Mouse (Mus musculus) gastrocnemius, postnatal 14 days (tissue): Measurements from ENCODE around the gene Slc4a1. TPM values are rescaled to one million over a fixed set of nuclear protein-coding genes. Genes with fewer than 3 reads are reported as not detected.
A peak's percentile ranks its signal among the peaks of the same experiment; 100 is the strongest.

Experiments
- DNase-seq: peaks from one replicate; pipeline ENCODE4 v3.0.0; 2021; ENCODE audit warnings: mixed read lengths
- intact Hi-C: fragments of 180-260 bp; cut with DNase I; formaldehyde crosslinking; loops from one replicate; pipeline ENCODE4 v1.15.1; 2025; ENCODE audit warnings: low total_unique reads
- total RNA-seq, 2 experiments: library from RNA; stranded (reverse); gene quantifications; 2 replicates each; pipeline ENCODE4 v1.2.3; 2021

Gene Slc4a1
- total RNA-seq, 2 experiments from 2014 or later, result 0.59 to 1.5 TPM

- intact Hi-C loops, result no loop called here
- no peak for DNase-seq
These were observed 7.6 kb downstream of the Slc4a1 start for GRCm38 (mm10) chr11:102358365-102358764.

DNA sequence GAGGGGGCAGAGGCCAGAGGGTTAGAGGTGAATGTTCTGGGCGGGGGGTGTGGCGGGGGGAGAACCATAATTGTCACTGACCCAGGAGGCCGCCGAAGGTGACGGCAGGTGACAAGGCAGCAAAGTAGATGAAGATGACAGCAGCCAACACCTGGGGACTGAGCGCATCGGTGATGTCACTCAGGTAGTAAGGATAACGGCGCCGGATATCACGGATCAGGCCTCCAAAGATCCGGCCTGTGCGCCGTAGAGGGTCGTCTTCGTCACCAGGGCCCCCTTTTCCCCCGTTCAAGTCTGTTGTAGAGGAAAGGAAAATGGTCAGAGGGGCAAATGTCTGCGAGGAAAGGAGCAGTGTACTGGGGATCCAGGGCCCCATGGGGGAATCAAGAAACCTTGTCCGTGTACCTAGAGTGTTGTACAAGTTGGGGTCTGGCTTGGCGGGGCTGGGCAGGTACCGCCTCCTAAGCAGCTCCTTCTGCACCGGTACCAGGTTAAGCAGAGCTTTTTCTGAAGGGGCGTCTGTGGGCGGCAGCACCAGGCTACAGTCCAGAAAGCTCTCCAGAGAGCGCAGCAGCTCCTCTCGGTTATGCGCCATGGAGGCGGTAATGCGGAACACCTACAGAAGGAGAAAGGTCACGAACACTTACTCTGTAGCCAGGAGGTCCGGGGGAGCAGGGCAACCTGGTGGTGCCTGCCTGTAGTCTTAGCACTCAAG lies 9.2 kb downstream of the Slc4a1 start:
- DNase-seq, result no peak
- intact Hi-C loops, result no loop called here

DNA sequence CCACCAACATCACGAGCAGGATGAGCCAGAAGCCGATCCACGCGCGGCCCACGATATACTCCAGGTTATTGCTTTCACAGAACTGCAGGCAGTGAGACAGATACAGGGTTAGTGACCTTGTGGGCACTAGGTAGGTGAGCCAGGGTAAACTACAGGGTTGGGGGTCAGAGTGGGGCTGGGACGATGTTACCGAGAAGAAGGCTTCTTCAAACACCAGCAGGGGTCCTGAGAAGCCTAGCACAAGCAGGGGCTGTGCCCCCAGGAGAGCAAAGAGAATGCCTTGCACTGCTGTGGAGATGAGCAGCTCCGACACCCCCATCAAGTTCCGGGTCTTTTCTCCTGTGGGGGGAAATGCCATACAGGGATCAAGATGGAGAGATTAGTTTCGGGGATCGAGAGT lies 9.8 kb downstream of the Slc4a1 start:
- no peak for DNase-seq
- intact Hi-C loops, result no loop called here

GRCm38 (mm10) chr11:102355501-102355900 lies 10.5 kb downstream of the Slc4a1 start:
- no peak for DNase-seq
- intact Hi-C loops, result no loop called here

DNA sequence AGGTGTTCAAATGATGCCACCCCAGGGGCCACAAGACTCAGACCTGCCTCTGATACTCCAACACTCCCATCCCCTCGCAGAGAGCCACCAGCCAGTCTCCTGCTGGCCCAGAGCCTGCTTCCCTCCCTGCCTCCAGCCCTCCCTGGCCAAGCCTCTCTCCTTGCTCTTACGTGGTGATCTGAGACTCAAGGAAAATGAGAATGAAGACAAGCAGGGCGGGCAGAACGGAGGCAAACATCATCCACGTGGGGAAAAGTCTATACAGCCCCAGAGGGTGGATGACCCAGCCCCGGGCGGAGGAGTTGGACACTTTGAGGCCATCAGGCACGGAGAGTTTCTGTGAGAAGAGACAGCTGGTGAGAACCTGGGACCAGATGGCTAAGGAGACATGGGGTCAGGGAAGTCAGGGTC lies 13.0 kb downstream of the Slc4a1 start:
- intact Hi-C loops, result loop anchor here (5.0 kb wide), 1 partner anchor 34 kb away; no protein-coding TSS in a partner anchor
- DNase-seq, result no peak

- DNase-seq, result no peak
- intact Hi-C loops, result loop anchor here (5.0 kb wide), 1 partner anchor 35 kb away; no protein-coding TSS in a partner anchor
These were observed 13.6 kb downstream of the Slc4a1 start for GRCm38 (mm10) chr11:102352378-102352777.

- DNase-seq, result no peak
- intact Hi-C loops, result loop anchor here (5.0 kb wide), 1 partner anchor 36 kb away; no protein-coding TSS in a partner anchor
These were observed 15.0 kb downstream of the Slc4a1 start for GRCm38 (mm10) chr11:102350981-102351523.

- no peak for DNase-seq
- intact Hi-C loops, result loop anchor here (5.0 kb wide), 1 partner anchor 37 kb away; no protein-coding TSS in a partner anchor
These were observed 15.6 kb downstream of the Slc4a1 start for GRCm38 (mm10) chr11:102350416-102350815.

- DNase-seq, result no peak
- intact Hi-C loops, result no loop called here
These were observed 16.6 kb downstream of the Slc4a1 start for GRCm38 (mm10) chr11:102349189-102349954.

DNA sequence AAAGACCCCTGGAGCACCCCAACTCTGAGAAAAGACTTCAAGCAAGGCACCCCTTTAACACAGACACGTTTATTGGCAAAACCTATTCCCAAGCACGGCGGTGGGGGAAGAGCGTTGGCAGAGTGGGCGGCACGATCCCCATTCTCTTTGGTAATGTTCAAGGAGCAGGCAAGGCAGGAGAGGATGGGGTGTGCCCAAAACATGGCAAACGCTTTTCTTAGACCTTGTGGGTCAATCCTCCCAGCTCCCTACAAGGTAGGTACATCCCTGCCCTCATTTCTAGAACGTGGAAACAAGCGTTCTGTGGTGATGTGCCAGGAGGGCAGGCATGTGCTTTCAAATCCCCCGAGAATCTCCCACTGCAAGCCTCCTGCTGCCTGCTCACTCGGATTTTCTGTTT lies 17.2 kb downstream of the Slc4a1 start:
- intact Hi-C loops, result no loop called here
- DNase-seq, result no peak

DNA sequence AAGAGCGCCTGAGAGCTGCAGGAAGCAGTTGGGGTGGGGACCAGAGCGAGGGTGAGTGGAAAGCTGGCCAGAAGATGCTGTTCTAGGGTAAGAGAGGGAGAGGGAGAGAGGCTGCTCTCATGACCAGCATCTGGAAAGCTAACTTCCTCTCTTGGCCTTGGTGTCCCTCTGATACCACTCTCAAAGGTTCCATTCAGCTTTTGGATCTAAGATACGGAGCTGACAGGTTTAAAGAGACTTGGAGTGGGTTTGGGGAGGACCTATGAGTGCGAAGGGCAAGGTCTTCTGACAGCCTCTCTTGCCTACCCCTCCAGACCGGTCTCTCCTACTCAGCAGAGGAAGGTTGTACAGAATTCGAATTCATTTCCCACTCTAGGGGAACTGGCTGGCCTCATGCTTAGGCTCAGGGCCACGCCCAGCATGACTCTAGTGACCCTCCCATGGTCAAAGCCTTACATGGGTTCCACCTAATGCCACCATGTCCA lies 17.9 kb downstream of the Slc4a1 start:
- no peak for DNase-seq
- intact Hi-C loops, result no loop called here

DNA sequence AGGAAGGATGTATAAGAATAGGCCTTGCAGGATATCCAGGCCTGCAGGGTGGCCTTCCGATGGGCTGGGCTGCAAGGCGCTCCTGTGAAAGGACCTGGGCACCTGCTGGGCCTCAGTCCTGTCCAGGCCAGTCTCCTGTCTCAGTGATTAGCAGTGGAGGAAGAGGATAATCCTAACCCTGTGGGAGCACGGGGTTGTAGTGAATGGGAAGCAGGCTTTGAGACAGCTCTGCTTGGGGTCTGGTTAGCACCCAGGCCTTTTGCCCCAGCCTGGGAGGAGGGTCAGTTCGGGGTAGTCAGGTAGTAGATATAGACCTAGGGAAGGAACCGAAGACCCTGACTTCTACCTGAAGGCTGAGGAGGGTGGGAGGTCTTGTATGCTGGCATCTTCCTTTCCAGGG lies 18.3 kb downstream of the Slc4a1 start:
- intact Hi-C loops, result no loop called here

GRCm38 (mm10) chr11:102346926-102347325 lies 19.1 kb downstream of the Slc4a1 start:
- intact Hi-C loops, result no loop called here
- no peak for DNase-seq

More for the DNA sequence above, 18.3 kb downstream of the Slc4a1 start:
- DNase-seq, result no peak

DNA sequence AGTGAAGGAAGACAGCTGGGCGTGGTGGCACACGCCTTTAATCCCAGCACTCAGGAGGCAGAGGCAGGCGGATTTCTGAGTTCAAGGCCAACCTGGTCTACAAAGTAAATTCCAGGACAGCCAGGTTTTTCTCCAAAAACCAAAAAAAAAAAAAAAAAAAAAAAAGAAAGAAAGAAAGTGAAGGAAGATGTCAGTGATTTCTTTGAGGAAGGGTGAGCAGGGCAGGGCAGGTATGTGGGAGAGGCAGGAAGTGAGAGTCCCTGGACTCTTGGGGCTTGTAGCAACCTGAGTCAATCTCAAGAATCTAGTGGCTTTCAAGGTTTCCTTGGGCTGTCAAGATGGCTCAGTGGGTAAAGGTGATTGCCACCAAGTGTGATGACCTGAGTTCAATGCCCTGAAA lies 21.5 kb downstream of the Slc4a1 start:
- intact Hi-C loops, result no loop called here
- DNase-seq, result no peak

GRCm38 (mm10) chr11:102342742-102343141 lies 23.3 kb downstream of the Slc4a1 start:
- intact Hi-C loops, result no loop called here

GRCm38 (mm10) chr11:102341101-102341500 lies 24.9 kb downstream of the Slc4a1 start:
- no peak for DNase-seq
- intact Hi-C loops, result no loop called here

More at GRCm38 (mm10) chr11:102342742-102343141, 23.3 kb downstream of the Slc4a1 start:
- no peak for DNase-seq

DNA sequence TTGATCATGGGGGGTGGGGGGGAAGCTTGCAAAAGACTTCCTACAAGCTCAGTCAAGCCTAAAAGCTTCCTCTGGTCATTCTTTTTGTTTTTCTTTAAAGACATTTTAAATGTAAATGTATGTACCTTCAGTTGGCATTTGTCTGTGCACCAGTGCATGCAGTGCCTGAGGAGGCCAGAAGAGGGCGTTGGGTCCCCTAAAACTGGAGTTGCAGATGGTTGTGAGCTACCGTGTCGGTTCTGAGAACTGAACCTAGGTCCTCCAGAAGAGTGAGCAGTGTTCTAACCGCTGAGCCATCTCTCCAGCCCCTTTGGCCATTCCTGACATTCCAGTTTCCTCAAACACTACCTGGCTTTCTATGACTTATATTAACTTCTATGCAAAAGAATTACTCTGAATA lies 26.4 kb downstream of the Slc4a1 start:
- DNase-seq, result no peak
- intact Hi-C loops, result no loop called here

GRCm38 (mm10) chr11:102339195-102339594 lies 26.8 kb downstream of the Slc4a1 start:
- DNase-seq, result no peak
- intact Hi-C loops, result no loop called here

GRCm38 (mm10) chr11:102338561-102338960 lies 27.4 kb downstream of the Slc4a1 start:
- peak; percentile 63 for DNase-seq
- intact Hi-C loops, result no loop called here

GRCm38 (mm10) chr11:102337921-102338320 lies 28.1 kb downstream of the Slc4a1 start:
- intact Hi-C loops, result no loop called here
- no peak for DNase-seq
